Mouse (Mus musculus) intestine, postnatal 0 days (tissue): ENCODE measurements around the gene 4930544G11Rik. TPM values are rescaled to one million over a fixed set of nuclear protein-coding genes. Genes with fewer than 3 reads are reported as not detected.

Source experiments
- ATAC-seq: fragments of 200-750 bp; cut with Nextera tagmentation; 2 replicates; pipeline ENCODE4 v1.8.0; 2017; ENCODE audit warnings: mild to moderate bottlenecking, moderate TSS enrichment, moderate library complexity
- H3K27ac ChIP-seq: fragments of 300-500 bp; sonication (generic); 2 replicates; pipeline ENCODE4 v1.5.1; 2014; ENCODE audit warnings: mild to moderate bottlenecking, low read depth, low read length, moderate library complexity
- H3K27me3 ChIP-seq: fragments of 300-500 bp; sonication (generic); replicated peaks from 2 replicates; pipeline ENCODE4 v1.6.1; 2014; ENCODE audit warnings: low read length, mixed read lengths; ENCODE audit not compliant: control insufficient read depth, insufficient read depth
- H3K36me3 ChIP-seq: fragments of 300-500 bp; sonication (generic); 2 replicates; pipeline ENCODE4 v1.6.1; 2014; ENCODE audit warnings: mild to moderate bottlenecking, moderate library complexity; ENCODE audit not compliant: control insufficient read depth, insufficient read depth
- H3K4me1 ChIP-seq: fragments of 300-500 bp; sonication (generic); replicated peaks from 2 replicates; pipeline ENCODE4 v1.6.1; 2014; ENCODE audit warnings: antibody characterized with exemption, low read length, mixed read lengths; ENCODE audit not compliant: control insufficient read depth, insufficient read depth
- H3K4me2 ChIP-seq: fragments of 300-500 bp; sonication (generic); replicated peaks from 2 replicates; pipeline ENCODE4 v1.6.1; 2014; ENCODE audit warnings: low read depth, mild to moderate bottlenecking, moderate library complexity
- H3K4me3 ChIP-seq: fragments of 300-500 bp; sonication (generic); 2 replicates; pipeline ENCODE4 v1.5.1; 2014; ENCODE audit warnings: low read depth, low read length
- H3K9ac ChIP-seq: fragments of 300-500 bp; sonication (generic); 2 replicates; pipeline ENCODE4 v1.6.1; 2014; ENCODE audit warnings: mild to moderate bottlenecking, low read depth, low read length
- H3K9me3 ChIP-seq: fragments of 300-500 bp; sonication (generic); 2 replicates; pipeline ENCODE4 v1.6.1; 2016; ENCODE audit warnings: mixed run types; ENCODE audit not compliant: control insufficient read depth
- CTCF ChIP-seq: sonication (generic); IDR thresholded peaks from 2 replicates; pipeline ENCODE4 v1.5.1; 2016; ENCODE audit warnings: low read depth, mild to moderate bottlenecking, control low read depth, antibody characterized with exemption, moderate library complexity
- WGBS: fragments of 180-500 bp; shearing (Covaris S2); extraction: QIAGEN DNeasy Blood & Tissue Kit; methylation state at CpG from one replicate; pipeline ENCODE4 v1.1.7; 2014; 5-methylcytosine and 5-hydroxymethylcytosine counted together
- polyA plus RNA-seq: library from polyadenylated mRNA; unstranded; fragments of >200 nt; fragmentation: Nextera tagmentation; extraction: Ambion mirVana; gene quantifications from 2 replicates; pipeline ENCODE4 v1.2.1, GENCODE M21; 2015

Gene 4930544G11Rik
- not detected in 2 replicates for polyA plus RNA-seq

DNA sequence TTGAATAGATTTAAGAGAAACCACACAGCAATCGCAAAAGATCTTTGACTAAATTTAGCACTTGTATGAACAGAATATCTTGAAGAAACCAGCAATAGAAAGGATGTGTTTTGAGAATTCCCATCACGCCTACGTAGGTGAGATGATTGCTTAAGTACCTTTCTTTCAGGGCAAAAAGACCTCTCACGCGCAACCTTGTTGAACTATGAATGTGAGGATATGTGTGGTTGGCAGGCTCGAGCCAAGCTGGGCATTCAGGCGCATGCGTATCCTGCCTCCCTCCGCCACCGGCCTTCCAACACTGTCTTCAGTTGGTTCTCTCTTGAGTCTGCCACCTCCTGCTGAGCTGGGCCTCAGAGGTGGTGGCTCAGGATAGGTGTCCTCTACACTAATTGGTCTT is at the start of gene 4930544G11Rik:
4930544G11Rik (plus strand) TSS at position 301 of the 400 bp plus-strand sequence.
- WGBS, result 96% methylated on average over 10 of the region's 10 CpGs
- H3K9ac ChIP-seq, result no peak within 1 kb of the TSS
- H3K9me3 ChIP-seq, result no peaks in the 10 kb centered on the region
- TF ChIP-seq CTCF, result no peak
- no peak within 1 kb of the TSS for H3K4me3 ChIP-seq
- H3K4me1 ChIP-seq, result no peaks in the 10 kb centered on the region
- no peaks in the 10 kb centered on the region for H3K27me3 ChIP-seq
- H3K27ac ChIP-seq, result no peak within 1 kb of the TSS
- H3K36me3 ChIP-seq, result no peaks in the 10 kb centered on the region
- H3K4me2 ChIP-seq, result no peak within 1 kb of the TSS
- ATAC-seq, result no peak

DNA sequence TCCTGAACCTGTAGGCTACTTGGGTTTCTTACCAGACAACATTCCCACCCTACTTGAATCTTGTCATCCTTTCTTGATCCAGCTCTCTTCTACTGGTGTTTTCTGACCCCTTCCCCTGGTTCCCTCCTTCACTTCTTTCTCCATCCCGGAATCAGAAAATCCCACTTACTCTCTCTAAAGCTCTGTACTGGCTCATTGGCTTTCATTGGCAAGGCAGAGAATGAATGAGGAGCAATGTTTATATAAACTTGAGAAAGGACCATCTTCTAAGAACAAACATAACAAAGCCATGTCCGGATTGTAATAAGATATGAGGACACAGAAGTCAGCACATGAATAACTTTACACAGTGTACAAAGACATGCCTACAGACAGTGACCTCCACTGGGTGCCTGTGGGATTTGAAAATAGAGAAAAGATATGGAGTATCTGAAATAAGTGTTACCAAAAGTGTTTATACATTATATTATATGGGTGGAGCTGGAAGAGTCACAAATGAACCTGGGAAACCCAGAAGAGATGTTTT is 45.7 kb upstream of the 4930544G11Rik start:
- H3K36me3 ChIP-seq, result no peaks in the 10 kb centered on the region; the same call in 1 of the 2 replicates
- 78% methylated on average over 2 of the region's 2 CpGs for WGBS
- ATAC-seq, result no peak
- H3K9me3 ChIP-seq, result no peaks in the 10 kb centered on the region
- no peaks in the 10 kb centered on the region for H3K27me3 ChIP-seq
- no peak overlapping the region for H3K4me2 ChIP-seq
- no peaks in the 10 kb centered on the region for H3K4me1 ChIP-seq
- no peak overlapping the region for H3K4me3 ChIP-seq
- no peak for TF ChIP-seq CTCF
- H3K9ac ChIP-seq, result no peak overlapping the region
- no peak overlapping the region for H3K27ac ChIP-seq

DNA sequence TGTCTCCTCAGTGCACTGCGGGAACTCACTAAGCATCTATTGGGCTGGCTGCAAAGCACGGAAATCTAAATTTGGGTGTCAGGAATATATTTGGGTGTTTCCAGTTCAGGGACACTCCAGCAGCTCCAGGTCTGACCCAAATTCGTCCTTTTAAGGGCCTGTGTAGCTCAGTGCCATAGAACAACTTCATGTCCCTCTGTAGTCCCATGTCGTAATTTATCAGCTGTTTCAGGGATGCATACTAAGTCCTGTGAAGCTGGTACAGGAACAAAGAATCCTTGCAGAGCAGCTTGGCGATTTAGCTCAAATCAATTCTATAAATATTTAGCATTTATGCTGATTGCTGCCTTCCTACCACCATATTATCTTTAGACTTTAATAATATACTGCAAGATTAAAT is 37.0 kb upstream of the 4930544G11Rik start:
- H3K9ac ChIP-seq, result no peak overlapping the region
- no peaks in the 10 kb centered on the region for H3K9me3 ChIP-seq
- H3K4me1 ChIP-seq, result no peaks in the 10 kb centered on the region
- H3K27me3 ChIP-seq, result no peaks in the 10 kb centered on the region
- whole genome bisulfite sequencing, result 81% methylated on average over 5 of the region's 5 CpGs
- no peak for TF ChIP-seq CTCF
- H3K27ac ChIP-seq, result no peak overlapping the region
- H3K4me3 ChIP-seq, result no peak overlapping the region
- ATAC-seq, result no peak
- no peaks in the 10 kb centered on the region for H3K36me3 ChIP-seq
- no peak overlapping the region for H3K4me2 ChIP-seq

DNA sequence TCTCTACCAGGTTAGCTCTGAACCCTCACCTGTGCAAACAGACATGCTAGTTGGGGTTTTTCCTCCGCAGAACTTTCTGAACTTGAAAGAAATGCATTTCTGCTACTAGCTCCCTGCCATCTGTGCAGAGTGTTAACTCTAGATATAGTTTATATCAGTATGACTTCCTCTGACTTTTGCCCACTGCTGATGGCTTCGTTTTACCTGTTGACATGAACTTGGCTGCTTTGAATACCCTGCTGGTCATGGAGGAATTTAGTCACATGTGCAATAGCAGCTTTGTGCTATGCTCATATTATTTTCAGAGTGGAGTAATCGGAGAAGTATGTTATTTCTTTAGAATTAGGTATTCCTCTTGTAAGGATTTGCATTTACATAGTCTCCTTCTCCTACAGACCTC is 30.7 kb upstream of the 4930544G11Rik start:
- Histone ChIP-seq H3K9ac (no peak overlapping the region), H3K36me3 (no peaks in the 10 kb centered on the region), H3K27ac (no peak overlapping the region), H3K9me3 (no peaks in the 10 kb centered on the region), H3K4me3 (no peak overlapping the region), H3K4me1 (no peaks in the 10 kb centered on the region), H3K27me3 (no peaks in the 10 kb centered on the region), H3K4me2 (no peak overlapping the region)
- no peak for ATAC-seq
- 80% methylated on average over 3 of the region's 3 CpGs for WGBS
- TF ChIP-seq CTCF, result no peak

DNA sequence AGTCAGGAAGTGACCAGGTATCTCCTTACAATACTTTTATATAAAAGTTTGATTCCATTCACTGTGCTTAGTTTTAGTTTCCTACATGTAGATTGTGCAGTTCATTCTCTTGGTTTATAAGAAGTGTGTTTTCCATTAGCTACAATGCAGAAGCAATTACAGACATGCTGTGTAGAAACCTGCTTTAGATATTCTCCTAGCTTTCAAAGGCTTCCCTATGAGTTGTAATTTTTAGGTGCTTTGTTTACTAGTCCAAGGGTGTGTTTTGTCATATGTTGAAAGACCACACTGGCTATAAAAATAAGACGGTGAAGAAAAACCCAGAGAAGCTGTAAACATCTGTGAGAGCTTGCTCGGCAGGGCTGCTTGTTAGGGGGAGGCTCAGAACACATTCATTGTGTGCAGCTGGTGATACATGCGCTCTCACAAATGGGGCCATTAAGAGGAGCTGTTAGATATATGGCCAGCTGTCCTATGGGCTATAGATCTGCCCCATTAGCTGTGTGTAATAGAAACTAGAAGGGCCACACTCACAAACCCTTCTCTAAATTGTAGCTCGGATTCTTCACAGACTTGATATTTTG is 28.8 kb upstream of the 4930544G11Rik start:
- no peak for ATAC-seq
- 61% methylated on average over 4 of the region's 4 CpGs for WGBS
- Histone ChIP-seq H3K27ac (no peak overlapping the region), H3K9me3 (no peaks in the 10 kb centered on the region), H3K4me1 (no peaks in the 10 kb centered on the region), H3K9ac (no peak overlapping the region), H3K4me2 (no peak overlapping the region), H3K4me3 (no peak overlapping the region), H3K36me3 (no peaks in the 10 kb centered on the region), H3K27me3 (no peaks in the 10 kb centered on the region)
- no peak for TF ChIP-seq CTCF

DNA sequence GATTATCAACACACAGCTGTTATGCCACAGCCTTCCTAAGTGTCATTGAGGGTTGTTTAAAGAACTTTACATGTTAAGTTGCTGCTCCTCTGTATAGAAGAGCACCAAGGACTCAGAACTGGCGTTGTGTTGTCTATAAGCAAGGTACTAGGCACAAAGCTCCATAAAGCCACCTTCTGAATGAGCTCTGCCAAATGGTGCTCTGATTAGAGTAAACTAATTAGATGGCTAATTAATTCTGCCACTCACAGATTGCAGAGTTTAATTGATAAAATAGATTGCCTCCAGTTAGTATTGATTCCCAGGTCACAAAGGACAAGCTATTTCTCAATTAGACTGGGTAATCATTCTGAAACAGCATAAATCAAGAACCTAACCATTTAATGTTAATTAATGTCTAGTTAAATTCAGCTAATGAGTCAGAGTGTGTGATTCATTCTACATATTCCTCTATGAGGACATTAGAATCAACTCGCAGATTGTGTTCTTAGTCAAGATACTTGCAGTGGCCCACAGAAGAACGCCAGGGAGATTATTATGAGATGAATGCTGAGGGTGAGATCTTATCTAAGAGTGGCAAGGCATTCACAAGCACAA is 26.6 kb upstream of the 4930544G11Rik start:
- Histone ChIP-seq H3K4me2 (no peak overlapping the region), H3K27me3 (no peaks in the 10 kb centered on the region), H3K4me3 (no peak overlapping the region), H3K4me1 (no peaks in the 10 kb centered on the region), H3K9me3 (no peaks in the 10 kb centered on the region), H3K36me3 (no peaks in the 10 kb centered on the region), H3K27ac (no peak overlapping the region), H3K9ac (no peak overlapping the region)
- ATAC-seq, result no peak
- TF ChIP-seq CTCF, result no peak
- WGBS, result 81% methylated on average over 3 of the region's 3 CpGs
